Mouse (Mus musculus): ENCODE results near the gene Crybb3.

Crybb3 gene

GRCm38 (mm10) chr5:113045511-113046273 is 35.7 kb downstream of the Crybb3 start:
- DNase-seq (ENCODE audit: low spot score): no peak

GRCm38 (mm10) chr5:113043531-113043930 is 37.9 kb downstream of the Crybb3 start:
- no peak for DNase-seq (ENCODE audit: low spot score)

- DNase-seq (ENCODE audit: low spot score): peak; percentile 5
Measured at GRCm38 (mm10) chr5:113041567-113042071, 39.8 kb downstream of the Crybb3 start.

GRCm38 (mm10) chr5:113040776-113041175 is 40.6 kb downstream of the Crybb3 start:
- DNase-seq (ENCODE audit: low spot score): no peak

GRCm38 (mm10) chr5:113038601-113039000 is 42.8 kb downstream of the Crybb3 start:
- no peak for DNase-seq (ENCODE audit: low spot score)

GRCm38 (mm10) chr5:113035094-113036047 is 46.0 kb downstream of the Crybb3 start:
- DNase-seq (ENCODE audit: low spot score): no peak

- no peak for DNase-seq (ENCODE audit: low spot score)
Measured at GRCm38 (mm10) chr5:113031201-113031754, 50.1 kb downstream of the Crybb3 start.

- DNase-seq (ENCODE audit: low spot score): no peak
Measured at GRCm38 (mm10) chr5:113030082-113030481, 51.3 kb downstream of the Crybb3 start.

- no peak for DNase-seq (ENCODE audit: low spot score)
Measured at GRCm38 (mm10) chr5:113026706-113027105, 54.7 kb downstream of the Crybb3 start.
